Mouse (Mus musculus) left cerebral cortex, adult 9 months (tissue): Measurements from ENCODE around the gene Rpl10a.
"Not testable (repeated sequence)": the region's sequence is repeated elsewhere in the genome, so short reads cannot be mapped to it uniquely, and the experiment has no call there.

Experiments used
- DNase-seq, 2 experiments: peaks; one replicate each; pipeline ENCODE4 v3.0.0; 2022; ENCODE audit warnings: low spot score in 2 of 2

The Rpl10a gene

DNA sequence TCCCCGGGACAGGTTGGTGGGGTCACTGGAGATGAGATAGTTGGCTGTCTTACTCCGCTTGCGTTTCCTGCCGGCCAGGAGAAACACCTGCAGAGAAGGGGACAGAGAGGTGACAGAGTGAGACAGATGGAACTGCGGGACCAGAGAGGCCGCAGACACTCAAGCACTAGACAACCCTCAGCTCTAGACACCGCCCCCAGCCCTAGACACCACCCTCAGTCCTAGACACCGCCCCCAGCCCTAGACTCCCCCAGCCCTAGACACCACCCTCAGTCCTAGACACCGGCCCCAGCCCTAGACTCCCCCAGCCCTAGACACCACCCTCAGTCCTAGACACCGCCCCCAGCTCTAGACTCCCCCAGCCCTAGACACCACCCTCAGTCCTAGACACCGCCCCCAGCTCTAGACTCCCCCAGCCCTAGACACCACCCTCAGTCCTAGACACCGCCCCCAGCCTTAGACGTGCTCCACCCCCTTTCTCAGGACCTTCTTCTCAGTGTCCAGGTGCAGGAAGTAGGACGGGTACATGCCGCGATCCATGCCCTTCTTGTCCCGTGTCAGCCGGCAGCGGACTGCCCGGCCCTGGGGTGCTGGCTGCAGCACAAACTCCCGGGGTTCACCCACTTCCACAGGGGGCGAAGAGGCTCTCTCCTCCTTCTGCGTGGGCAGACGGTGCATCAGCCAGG, 30.4 kb downstream of the Rpl10a start:
- not testable (repeated sequence) for DNase-seq

DNA sequence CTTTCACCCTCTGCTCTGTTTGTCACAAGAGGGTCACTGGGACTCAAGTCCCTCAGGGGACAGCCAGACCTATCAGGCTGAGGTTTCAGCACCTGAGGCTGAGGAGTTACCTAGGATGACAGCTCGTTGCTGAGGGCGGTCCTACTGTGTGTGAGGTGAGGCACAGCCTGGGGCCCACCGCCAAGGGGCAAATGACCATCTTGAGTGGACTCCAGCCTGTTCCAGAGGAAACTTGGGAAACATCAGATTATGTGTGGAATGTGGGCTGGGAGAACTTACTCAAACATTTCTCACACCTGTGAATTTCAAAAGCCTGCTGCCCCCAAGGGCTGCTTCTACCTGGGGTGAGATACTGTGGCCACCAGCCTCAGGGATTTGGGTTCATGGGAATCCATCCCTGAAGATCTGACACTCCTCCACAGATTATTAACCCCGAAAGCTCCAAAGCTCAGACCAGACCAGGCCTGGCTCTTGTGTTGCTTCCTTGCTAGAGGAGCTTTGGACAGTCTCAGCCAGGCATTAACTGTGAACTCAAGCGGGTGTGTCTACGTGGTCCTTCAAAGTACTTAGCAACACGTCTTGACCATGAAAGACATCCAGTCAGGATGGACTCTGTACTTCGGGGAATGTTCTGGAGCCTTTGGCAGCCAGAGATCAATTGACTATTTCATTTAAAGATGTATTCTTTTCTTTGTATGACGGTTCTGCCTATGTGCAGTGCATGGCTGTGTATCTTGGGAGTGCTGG, 32.4 kb downstream of the Rpl10a start:
- DNase-seq = no peak

DNA sequence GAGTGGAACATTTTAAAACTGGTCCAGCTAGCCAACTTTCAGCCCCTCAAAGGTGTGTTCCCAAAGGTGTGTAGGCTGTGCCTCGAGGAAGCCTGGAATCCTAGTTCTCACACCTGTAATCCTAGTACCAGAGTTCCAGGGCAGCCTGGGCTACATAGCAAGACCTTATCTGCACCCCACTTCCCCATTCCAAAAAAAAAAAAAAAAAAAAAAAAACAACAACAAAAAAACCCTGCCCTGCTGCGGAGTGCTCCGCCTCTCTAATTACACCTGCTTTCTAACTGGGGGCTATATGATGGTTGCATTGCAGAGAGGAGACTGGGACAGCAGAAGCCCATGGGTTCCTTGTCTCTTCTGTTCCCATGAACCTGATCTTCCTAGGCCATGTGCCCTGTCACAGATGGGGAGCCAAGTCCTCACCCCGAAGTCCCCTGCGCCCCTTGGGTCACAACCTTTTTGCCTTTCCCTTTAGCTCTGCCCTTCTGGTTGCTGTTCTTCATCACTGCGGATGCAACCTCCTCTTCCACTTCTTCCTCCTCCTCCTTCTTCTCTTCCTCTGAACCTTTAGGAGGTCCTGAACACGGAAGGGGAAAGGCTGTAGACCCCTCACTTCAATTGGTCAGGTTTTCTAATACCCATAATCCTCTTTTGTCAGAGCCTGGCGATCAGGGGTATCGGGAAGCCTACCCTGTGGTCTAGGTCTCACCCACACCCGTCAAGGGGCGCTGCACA, 33.8 kb downstream of the Rpl10a start:
- no peak for DNase-seq

DNA sequence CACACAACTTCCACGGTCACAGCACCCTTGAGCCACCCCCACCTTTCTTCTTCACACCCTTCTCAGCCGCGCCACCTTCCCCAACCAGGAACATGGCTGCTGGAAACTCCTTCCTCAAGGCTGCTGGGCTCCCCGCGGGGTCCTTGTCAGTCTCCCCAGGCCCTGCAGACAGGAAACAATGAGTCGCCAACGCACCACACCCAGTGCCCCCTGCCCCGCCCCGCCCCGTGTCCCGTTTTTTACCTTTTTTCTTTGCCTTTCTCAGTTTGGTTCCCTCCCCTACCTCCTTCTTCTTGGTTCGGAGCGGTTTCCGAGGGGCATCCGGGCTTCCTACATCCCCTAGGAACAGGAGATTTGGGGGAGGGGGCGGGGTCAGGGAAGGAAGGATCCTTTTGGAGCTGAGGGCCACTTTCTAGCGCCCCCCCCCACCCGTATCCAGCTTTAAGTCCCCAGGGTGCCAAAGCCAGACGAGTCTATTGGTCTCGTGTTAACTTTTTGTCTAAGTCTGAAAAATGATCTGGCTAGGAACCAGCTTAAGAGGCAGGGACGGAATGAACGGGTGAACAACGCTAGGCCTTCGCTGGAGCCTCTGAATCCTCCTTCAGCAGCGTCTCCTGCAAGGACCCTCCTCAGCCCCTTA, 34.5 kb downstream of the Rpl10a start:
- no peak for DNase-seq

DNA sequence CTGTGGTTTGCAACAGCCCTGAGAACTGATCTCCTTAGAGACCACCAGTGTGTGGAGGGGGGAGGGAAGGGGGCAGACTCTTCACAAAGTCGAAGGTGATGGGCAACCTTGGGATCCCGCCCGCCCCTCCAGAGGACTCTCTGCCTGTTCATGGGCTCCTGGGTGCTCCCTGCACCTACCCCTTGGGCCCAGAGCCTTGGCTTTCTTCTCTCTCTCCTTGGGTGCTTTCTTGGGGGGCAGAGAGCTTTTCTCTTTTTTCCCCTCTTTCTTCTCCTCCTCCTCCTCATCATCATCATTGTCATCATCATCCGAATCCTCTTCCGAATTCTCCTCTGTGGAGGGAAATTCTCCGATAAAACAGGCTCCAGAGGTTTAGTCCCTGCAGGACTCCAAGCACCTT, 35.2 kb downstream of the Rpl10a start:
- DNase-seq = no peak

DNA sequence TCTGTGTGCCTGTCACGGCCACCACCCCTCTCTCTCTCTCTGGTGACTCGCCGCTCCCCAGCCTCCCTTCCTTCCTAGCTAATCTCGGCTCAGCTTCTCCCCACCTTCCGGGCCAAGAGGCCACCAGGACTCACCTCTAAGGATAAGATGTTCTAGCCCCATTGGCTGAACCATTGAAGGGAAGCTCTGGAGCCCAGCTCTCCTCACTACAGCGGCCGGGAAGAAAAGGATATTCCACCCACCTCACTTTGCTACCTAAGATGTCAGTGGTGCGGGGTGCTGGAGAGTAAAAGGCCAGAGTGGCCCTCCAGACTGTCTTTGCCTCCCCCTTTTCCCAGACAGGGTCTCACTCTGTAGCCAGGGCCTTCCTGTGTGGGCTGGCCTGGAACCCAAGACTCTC, 36.9 kb downstream of the Rpl10a start, which contains the start of gene Tulp1:
Gene Tulp1, minus strand, starts transcription at position 101 of the 400 bp plus-strand sequence.
- DNase-seq = no peak

DNA sequence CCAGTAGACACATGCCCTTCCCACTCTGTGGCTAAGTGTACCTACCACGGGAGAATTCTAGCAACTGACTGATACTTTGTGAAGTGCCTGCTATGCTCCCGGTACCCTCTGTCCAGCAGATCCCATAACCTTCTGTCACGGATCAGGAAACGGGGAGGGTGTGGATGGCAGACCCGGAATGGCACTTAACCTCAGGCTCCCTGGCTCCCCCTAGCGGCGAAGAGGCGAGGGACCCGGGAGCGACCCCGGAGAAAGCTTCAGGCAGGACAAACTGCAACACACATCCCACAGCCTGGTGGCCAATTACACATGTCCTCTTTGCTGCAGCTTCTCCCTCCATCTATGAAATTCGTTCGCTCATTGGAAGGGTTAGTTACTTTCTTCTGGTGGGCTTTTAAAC, 40.2 kb downstream of the Rpl10a start:
- DNase-seq = peak in 1 of 2 experiments; percentile 51

DNA sequence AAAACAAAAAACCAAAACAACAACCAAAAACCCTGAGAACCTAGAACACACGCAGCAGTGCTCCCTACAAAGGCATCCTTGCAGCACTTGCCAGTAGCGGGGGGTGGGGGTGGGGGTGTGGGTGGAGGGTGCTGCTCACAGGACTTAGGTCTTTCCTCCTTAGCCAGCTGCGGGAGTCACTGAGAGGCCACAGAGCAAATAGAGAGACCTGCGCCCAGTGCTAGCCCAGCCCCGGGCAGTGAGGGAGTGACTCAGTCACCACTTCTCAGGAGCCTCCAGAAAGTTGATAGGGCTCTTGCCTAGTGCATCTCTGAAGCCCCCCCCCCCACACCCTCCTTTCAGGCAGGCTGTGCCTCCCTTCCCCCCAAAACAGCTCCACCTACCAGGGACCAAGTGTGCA, 40.8 kb downstream of the Rpl10a start:
- no peak for DNase-seq

DNA sequence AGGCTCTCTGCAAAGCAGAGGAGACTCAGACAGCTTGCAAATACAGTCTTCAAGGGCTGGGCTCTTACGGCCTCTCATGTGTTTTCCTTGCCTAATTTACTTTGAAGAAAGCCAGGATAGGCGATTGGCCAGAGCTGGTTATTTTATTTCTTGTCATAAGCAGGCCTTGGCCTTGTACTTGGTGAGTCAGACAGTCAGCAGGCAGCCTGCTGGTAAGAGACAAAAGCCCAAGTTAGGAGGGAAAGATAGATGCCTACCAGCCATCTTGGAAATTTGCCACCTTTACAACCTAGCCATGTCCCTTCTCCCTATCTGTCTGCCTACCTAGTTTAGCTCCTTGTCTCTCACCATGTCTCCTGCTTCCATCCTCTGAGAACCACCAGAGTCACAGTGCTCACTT, 43.0 kb downstream of the Rpl10a start:
- DNase-seq = no peak

DNA sequence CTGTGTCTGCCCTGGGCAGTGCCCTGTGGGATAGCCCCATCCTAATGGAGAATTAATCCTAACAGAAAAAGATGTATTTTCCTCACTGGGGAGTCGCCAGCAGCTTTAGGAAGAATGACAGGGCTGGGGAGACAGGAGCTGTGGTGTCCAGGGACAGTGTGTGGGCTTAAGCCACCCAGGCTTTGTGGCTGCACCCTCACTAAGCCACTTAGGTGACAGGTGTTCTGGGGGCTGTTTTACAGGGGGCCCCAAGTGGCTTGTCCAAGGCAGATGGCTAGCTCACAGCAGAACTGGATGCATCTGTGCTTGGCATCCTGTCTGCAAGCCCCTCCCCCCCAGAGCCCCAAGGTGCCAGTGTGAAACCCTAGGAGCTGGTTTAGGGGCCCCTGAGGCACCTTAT, 43.7 kb downstream of the Rpl10a start:
- no peak for DNase-seq

DNA sequence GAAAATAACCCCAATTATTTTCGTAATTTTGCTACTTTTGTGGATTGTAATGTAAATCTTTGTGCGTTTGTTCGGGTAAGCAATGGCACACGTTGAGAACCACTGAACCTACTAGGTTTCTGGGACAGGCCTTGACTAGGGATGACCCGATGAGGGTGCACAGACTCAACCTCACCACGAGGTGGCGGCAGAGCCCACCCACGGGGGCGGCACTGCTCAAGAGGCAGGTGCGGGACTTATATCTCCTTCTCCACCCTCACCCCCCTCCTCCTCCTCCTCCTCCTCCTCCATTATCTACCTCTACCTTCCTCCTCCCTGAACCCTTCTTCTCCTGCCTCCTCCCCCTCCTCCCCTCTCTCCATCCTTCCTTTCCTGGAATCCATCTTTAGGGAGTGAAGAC, 45.5 kb downstream of the Rpl10a start:
- DNase-seq = no peak

DNA sequence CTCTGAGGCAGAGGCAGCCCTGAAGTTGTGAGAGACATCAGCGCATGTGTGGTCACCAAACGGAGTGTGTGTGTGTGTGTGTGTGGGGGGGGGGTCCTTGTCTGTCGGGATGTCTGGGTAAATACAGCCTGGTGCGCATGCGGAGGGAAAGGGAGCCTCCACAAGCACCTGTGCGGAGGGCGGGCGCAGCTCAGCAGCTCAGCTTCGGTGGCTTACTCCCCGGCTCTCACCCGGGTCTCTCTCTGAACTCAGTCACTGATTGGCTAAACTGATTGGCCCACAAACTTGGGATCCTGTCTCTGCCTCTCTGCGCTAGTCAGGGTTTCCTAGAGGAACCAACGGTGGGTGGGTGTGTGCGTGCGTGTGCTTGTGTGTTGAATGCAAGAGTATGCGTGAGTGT, 46.2 kb downstream of the Rpl10a start:
- no peak for DNase-seq

DNA sequence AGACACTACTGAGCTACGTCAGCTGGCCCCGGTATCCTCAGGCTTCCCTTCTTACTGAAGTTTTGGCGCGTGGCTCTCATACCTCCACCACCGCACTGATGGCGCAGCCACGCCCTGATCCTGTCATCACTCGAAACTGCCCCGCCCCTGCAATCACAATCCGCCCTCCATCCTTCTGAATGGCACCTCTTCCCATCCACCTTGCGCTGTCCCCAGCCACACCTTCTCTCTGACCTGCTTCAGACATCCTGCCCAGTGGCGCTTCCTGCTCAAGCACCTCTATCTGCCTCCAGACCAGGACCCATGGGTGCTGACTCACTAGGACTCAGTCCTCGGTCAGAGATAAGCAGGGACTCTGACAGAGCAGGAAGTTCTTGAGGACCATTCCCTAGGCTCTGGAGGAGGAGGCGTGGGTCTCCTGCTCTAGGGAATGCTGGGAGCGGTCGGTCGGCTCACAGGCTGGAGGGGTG, 47.4 kb downstream of the Rpl10a start:
- DNase-seq = no peak

DNA sequence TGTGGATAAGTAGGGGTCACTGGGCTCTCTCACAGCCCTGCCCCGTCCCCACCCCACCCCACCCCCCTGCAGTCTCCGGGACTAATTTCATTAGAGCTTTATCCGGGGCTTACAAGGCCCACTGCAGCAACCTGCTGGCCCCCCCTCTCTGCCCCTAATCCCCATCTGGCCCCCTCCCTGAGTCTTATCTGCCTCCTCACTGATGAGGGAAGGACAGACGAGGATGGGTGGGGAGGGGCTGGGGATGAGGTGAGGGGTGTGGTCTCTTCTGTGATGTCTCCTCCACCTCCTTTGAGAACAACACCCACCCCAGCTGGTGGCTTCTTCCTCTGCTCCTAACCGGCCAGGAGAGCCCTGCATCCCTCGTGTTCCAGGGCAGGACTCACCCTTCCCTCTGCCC, 52.0 kb downstream of the Rpl10a start:
- DNase-seq = no peak
